Mouse (Mus musculus) lung, postnatal 4 days (tissue): ENCODE data around the gene Cntrl.
A peak's percentile ranks its signal among the peaks of the same experiment; 100 is the strongest.

Source experiments
- DNase-seq, 2 experiments: peaks; one replicate each; pipeline ENCODE4 v3.0.0; 2021

The Cntrl gene

DNA sequence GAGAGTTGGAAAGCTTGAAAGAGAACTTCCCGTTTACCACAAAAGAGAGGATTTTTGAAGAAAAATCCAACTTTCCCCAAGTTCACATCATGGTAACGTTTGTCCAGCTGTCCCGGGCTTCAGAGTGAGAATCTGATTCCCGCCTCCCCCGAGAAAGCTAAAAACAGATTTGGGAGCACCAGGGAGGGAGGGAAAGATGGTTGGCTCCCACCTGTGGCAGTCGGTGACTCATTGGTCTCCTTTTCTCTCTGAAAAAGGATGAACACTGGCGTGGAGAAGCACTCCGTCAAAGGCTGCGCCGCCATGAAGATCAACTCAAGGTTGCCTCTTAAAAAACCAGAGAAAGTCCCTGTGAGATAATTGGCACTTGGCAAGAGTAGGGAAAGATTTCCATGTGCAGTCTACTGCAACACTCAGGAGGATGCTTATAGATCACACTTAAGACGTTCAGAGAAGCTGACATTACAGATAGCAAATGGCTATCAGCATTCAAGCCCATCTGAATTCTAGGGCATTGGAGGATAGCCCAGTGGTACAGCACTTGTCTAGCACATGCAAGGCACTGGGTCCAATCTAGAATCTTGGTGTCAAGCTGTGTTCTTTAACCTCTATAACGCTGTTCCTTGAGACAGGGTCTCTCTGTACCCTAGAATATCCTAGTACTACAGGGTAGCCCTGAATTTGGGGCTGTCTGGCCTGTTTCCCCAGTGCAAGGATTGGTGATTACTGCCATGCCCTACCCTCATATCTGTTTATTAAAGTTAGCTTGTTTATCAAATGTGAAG lies 66.2 kb downstream of the Cntrl start:
- no peak for DNase-seq

DNA sequence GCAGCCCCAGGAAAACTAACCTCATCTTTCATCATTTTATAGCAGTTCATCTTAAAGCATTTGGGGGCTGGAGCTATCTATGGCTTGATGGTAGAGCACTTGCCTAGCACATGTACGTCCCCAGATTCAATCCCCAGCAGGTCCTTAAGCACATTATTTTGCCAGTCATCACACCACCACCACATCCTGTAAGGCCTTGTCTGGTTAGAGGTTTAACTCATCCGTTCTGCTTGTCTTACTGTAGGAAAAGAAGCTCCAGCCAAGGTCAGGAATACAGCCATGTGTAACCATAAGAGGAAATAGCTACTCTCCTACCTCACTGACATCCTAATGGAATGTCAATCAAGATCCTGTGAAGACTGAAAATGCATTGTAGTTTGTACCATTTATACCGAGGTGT lies 68.9 kb downstream of the Cntrl start:
- no peak for DNase-seq

DNA sequence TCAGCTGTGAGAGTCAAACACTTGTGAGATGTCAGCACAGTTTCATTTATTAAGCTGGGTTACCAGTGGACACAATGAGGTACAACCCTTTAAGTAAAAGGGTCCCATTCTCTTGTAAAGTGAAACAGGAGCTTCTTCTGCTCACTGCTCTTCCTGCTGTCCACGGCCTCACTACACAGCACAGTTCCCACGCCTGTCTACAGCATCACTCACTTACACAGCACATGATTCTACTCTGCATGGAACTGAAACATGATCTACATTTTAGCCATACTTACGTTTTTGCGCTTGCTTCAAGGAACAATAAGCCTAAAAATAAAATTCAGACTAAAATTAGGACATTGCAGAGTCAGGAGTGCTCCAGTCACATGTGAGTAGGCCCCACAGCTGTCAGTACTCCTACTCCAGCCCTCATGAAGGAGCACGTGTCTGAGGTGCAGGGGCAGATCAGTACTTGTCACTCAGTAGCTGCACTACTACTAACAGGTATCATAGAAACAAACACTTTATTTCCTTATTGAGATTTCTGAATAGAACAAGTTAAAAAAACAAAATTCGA lies 73.9 kb downstream of the Cntrl start:
- DNase-seq: no peak

DNA sequence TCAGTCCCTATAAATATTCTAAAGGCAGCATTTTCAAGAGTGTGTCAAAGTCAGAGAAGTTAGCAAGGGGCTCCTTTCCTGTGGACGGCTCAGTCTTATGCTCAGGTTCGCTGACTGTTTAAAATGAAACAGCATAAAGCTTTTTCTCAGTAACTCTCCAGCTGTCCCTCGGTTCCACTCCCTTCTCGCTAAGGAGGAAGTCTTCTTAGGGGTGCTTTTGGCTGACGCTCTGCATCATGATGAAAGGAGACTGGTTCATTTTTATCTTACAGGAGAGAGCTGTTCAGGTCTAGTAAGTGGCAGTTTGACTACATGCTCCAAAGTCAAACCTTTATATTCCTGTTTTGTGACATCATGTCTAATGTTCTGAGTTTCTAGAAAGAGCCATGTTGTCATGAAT lies 79.6 kb downstream of the Cntrl start:
- DNase-seq: no peak

DNA sequence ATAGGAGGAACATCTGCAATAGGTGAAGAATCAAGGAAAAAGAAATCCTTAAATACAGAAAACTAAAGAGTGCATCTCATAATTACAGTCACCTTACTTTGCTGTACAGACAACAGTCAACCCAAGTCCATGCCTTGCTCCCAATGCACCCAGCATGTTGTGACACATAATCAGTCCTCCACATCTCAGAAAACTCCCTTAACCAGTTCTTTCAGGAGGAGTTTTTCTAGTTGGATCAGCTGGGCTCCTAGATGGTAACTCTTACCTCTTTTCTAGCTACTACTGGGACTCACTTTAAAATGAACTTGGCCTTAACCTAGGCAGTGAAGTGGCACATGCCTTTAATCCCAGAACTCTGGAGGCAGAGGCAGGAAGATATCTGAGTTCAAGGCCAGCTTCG lies 84.7 kb downstream of the Cntrl start:
- DNase-seq: no peak

DNA sequence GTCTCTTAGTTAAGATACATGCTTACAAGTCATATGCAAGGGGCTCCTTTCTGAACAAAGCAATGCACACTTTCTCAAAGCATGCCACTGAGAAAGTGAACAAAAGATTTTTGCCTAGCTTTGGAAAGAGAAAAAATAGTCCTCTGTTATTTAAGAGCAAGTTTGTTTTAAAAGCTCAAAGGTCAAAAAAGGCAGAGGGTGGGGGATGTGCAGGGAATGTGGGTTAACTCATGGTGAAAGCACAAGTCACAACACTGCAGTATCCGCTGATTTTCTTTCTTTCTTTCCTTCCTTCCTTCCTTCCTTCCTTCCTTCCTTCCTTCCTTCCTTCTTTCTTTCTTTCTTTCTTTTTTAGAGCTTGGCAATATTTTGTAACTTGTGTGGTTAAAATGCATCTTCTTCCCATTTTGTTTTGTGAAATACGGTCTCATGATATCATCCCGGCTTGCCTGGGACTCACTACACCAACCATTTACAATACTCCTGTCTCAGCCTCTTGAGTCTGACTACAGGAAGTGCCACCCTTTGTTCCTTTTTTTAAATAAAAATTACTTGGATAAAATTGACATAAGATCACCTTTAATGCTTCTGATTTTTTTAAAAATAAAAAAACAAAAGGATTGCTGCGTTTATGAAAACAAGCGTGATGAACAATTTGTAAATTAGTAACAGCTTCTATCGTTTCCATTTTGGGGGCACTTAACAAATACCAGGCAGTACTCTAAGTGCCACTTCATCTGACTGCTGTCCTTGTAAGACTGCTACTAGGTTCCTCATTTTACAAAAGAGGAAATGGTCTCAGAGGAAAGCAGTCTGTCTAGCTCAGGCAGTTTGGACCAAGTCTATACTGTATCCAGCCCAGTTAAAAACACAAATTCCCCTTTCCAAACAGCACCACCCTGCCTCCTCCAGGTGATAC lies 86.6 kb downstream of the Cntrl start:
- no peak for DNase-seq

DNA sequence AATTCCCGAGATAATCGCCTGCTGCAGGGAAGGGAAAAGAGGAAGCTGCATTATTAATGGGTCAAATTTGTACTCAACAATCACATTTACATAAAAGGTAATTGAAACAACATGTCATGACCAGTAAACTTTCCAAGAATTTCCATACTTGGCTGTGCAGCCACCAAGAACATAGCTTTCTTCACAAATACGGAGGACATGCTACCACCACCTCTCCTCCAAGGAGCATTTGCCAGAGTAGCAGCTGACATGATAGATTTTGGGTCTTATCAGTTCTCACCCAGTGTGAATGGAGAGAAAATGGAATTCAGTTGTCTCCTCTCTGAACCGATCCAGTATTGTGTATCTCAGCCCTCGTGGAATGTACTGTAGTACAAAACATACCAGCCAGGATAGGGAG lies 90.2 kb downstream of the Cntrl start:
- no peak for DNase-seq

DNA sequence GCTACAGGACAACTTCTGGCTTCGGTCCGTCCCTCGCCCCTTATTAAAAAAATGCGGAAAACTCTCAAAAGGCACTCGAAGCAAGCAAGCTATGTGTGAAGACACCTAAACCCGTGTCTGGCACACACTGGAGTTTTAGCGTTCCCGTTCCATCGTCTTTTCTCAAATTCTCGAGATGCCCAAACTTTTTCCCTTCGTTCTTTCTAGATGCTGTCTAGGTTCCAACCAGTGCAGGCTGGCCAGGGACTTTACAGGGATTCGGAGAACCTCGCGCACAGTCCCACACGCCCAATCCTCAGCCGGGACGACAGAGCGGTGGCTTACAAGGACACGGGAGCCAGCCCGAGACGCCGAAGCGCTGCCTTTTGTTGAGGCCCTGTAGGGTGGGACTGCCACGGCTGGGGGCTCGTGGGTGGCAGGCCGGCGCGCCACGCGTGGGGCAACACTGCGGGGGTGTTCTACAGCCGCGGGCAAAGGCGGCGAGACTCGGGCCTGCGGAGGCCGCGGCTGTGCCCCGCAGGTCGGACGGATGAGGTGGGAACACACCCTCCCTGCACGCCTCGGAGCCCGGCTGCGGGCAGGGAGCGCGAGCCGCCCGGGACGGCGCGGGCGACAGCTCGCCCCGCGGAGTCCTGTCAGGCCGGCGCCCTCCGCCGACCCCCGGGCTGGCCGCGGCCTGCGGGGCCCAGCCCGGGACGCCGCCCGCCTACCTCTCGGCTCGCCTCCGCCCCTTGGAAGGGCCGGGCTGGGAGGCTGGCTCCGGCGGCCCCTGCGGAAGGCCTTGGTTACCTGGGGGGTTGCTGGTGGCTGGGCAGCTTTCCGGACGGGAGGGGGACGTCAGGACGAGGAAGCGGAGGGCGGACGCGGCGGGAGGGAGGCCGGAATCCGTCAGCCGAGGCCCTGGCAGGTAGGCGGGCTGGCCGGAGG lies 90.9 kb downstream of the Cntrl start:
- DNase-seq: peak in 1 of 2 experiments; percentile 53

DNA sequence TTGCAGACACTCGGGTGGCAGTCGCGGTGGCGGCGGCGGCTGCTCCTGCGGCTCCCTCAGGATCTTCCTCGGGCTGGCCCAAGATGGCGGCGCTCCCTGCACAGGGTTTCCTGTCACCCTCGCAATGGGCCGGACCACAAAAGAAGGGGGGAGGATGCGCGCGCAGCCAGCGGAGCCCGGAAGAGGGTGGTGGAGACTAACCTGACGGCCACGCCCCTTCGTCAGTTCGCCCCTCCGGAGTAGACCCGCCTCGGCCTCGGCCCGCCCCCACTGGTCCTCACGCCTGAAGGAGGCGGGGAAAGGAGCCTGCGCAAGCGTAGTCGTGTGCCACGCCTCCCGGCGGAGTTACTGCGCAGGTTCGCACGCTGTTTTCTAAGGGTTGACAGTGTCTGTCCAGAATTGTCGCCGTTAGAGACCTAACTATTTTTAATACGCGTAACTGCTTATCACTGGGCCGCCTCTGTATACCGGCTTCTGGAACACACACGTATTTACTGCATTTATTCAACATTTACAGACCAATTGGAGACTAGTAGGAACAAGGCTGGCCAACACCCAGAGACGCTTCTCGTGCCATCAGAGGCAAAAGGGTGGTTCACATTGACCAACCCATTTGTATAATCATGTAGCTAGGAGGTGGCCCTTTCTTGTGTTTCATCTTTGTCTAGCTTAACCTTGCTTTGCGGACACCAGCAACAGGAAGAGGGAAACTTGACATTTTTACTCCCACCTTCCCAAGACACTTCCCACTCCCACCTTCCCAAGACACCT lies 91.8 kb downstream of the Cntrl start, which contains the start of gene Rab14:
Rab14 (minus strand) TSS at position 223 of the 771 bp plus-strand sequence.
- peak; percentile 100 for DNase-seq

DNA sequence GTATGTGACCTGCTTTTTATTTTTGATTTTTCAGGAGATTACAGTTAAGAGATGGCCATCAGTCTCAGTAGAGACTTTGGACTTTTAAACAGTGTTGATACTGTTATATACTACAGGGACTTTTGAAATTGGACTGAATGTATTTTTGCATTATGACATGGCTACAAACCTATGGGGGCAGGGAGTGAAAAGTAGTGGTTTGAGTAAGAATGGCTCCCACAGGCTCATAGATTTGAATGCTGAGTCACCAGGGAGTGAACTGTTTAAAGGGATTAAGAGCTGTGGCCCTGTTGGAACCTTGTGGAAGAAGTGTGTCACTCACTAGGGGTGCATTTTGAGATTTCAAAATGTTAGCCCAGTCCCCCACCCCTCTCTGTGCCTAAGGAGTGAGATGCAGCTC lies 94.4 kb downstream of the Cntrl start:
- no peak for DNase-seq

DNA sequence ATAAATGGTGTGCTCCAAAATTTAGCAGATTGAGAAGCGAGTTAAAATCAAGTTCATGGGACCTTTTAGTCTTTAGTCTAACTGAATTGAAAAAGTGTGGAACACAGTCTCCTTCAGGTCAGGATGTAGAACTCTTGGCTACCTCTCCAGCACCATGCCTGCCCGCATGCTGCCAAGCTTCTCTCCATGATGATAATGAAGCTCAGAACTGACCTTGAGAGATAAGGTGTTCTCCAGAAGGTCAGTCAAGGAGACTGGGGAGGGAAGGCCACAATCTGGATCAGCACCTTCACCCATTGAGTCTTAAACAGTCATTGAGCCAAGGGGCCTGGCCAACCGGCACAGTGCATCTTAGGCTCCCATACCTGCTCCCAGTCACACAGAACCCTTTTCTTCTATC lies 97.5 kb downstream of the Cntrl start:
- DNase-seq: no peak

DNA sequence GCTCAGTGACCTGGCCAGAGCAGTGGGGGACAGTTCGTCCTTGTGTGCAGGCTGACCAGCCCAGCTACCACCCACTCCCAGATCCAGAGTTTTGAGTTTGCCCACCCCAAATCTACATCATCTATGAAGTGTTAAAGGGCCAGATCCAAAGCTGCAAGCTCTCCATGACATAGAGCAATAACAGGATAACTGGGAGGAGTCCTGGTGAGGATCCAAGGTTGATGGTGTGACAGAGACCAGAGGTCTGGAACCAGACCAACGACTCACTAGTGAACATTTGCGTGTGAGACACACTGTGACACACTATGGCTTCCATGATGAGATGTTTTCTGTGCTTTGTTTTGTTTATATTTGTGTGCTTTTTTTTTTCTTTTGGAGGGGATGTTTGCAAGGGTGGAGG lies 98.8 kb downstream of the Cntrl start:
- no peak for DNase-seq

DNA sequence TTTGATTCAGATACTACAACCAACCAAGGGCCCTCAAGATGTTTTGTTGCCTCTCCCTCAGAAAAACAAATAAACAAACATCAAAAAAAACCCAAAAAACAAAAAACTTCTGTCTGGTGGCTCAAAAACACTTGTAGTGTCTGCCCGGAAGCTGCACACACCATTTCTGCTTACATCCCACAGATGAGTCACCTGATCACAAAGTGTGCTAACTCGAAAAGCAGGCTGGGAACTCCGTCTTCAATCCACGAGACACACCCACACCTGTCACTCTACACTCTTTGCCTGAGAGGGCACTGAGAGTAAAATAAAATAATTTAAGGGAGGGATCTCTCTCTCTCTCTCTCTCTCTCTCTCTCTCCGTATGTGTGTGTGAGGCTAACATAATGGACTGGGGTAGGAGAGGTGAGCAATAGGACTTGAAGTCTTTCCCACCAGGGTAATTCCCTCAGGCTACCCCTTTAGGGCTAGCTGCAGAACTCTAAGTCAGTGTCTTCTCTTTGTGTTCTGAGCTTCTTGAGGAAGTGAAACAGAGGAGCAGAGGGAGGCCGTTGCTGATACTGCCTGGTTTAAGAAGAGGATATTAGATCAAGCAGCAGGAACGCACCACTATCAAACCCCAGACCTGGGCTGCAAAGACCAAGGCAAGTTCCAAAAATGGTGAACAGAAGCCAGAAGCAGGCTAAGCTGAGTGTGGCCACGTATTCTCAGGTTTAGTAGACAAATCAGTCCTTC lies 99.8 kb downstream of the Cntrl start:
- DNase-seq: no peak

DNA sequence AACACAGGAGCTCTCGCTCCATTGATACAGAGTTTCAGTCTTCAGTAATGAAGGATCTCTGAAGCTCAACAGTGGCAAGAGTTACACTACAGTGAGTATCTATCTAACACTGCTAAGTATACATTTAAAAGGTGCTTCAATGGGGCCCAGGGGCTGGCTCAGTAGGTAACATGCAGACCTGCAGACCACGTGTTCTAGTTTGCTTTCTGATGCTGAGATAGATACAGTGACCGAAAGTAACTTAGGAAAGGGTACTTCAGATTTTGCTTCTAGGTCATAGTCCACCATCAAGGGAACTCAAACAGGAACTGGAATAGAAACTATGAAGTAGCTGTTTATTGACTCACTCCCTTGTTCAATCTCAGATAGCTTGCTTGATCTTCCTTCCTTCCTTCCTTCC lies 102.4 kb downstream of the Cntrl start:
- DNase-seq: no peak

DNA sequence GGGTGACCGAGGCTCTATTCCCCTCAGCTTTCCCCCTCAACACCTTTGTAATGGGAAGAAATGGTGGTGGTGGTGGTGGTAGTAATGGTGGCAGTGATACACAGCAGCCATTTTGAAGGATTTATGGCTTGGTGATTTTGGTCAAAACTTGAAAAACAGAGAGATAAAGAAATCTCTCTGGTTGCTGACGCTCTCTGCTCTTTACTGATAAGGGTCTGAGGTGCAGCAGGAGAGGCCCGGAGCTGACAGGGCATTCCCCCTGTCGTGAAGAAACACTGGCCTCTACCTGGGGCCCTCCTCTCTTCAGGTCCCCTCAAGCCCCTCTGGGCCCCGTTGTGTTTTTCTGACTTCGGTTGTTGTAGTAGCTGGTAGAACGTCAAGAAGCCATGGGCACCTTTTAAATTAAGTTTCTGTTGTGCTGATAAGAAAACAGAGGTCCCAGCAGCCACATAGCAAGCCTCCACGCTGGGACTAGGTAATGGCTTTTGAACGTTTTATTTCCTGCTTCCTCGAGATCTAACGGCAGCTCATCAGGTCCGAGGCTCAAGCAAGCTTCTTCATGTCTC lies 104.1 kb downstream of the Cntrl start:
- DNase-seq: no peak

DNA sequence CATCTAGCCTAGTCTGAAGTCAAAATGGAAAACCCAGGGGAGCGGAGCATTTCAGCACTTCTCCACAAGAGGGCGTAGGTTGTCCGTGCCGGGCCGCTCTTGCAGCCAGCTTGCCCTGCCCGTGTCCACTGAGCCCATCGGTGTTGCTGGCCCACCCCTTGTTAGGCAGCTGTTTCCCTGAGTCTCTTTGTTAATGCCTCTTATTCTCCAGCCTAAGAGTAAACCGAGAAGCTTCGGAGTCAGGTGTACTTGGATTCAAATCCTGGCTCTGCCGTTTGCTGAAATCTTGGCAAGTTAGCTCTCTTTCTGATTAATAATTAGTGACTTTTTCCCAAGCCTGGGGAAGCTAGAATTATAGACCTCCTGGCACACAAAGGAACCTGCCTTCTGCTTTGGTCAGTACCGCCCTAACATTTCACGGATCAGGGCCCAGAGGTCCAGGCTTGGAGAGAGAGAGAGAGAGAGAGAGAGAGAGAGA lies 105.6 kb downstream of the Cntrl start:
- DNase-seq: peak; percentile 87 to 91

DNA sequence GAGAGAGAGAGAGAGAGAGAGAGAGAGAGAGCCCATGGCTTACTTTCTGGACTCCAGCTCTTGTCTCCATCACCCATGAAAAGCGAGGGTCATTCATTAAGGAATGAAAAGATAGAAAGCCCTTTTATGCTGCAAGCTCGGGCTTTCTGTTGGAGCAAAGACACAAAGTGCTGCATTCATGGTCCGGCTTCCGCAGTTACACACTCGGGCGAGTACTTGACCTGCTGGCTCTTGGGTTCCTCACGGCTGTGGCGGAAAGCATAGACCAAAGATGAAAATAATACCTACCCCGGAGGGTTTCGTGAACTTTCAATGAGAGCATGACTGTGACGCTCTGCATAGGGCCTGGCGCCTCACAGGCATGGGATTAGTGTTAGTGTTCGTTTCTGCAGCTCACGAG lies 106.1 kb downstream of the Cntrl start:
- no peak for DNase-seq

DNA sequence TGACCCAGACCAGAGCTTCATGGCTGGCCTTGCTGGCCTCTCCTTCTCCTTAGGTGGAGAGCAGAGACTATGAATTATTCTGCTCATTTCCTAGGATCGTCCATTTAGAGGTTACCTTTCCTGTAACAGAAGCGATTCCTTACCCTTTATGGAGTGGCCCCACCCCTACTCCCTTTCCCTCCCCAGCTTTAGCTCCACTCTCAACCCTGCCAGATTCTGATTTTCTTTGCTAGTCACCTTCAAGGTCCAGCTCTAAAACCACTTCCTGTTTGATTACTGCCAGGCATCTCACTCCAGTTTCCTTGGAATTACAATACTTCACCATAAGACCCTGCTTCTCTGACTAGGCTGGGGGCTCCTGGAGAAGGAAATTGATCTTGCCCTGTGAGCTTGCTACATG lies 107.4 kb downstream of the Cntrl start:
- no peak for DNase-seq

DNA sequence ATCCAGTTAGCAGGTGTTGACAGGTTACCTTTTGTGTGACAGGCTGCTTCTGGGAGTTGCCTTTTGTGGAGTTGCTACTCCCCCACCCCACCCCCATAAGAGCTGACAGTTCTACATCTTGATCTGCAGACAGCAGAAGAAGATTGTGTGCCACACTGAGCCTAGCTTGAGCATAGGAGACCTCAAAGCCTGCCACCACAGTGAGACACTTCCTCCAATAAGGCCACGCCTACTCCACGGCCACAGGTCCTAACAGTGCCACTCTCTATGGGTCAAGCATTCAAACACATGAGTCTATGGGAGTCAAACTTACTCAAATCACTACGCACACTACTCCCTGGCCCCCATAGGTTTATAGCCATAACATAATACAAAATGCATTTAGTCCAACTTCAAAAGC lies 109.4 kb downstream of the Cntrl start:
- no peak for DNase-seq

DNA sequence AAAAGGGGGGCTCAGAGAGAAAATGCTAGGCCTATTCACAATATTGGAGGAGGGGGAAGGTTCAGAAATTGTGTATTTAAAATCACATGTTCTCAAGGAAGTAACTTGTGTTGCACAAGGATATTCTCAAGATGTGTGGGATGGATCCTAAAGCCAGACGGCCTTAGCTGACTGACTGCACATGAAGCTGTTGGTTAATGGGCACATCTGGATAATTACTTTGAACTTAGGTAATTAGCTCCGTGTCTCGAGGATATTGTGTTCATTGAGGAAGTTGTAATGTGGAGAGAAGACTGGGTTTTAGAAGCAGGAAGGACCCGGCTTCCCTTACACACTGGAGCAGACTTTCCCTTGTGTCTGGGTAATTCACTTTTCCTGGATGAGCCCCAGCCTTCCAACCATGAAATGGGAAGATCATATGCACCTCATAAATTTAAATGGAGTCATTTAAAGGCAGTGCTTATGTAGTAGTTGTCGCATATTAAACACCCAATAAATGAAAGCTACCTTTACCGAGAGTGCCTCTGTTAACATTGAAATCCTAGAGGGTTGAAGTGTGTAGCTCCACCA lies 113.6 kb downstream of the Cntrl start:
- no peak for DNase-seq
